In the genomic region with DNA sequence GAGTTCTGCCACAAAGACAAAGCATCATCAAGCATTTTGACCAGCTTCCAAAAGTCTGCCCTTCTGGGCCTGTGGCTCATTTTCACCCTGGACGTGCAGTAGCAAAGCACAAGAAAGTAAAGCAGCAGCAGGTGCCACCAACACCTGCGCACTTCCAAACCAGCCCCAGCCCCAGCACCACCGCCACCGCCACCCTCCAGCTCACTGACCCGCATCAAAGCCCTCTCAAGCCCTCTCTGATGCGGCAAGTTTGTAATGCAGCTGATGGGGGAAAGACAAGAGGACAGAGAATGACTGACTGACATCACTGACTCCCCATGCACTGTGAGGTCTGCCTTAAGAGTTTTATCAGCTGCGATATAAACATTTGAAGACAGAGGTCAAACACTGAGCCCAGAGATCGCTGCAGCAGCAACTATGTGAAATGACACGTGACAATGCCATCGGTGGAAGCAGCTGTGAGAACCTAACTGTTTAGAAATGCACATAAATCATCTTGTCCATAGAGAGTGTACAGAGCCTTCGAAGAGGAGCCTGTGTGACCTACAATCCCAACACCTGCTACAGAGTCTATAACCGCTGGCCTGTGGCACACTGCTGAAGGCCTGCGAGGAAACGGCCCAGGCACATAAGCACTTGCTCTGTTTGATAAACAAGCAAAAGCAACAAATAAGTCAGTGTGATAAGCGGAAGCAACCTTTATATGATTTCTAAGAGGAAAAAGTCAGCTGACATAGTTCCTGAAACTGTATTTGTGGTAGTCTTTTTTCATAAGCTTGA, we compare ENCODE assay signal across 9 mouse cellular contexts. TPM values are rescaled to one million over a fixed set of nuclear protein-coding genes. Genes with fewer than 3 reads are reported as not detected.
DNase-seq lines count a peak whose midpoint lies in the region; ATAC-seq and TF ChIP-seq lines count a peak whose summit lies in the region.
"Had no signal": no experiment of that assay in that cellular context is flagged by ENCODE, and none has a peak within 500 bp of the region (broad histone marks: within the 10 kb centered on the region; RNA-seq: fewer than 3 reads in every experiment).

No protein-coding gene starts in this region.

- ATAC-seq in kidney, postnatal 0 days (replicated peaks; ENCODE audit: low FRiP score, low read depth), result 0 out of 2 replicates have a peak, but pooled peaks have one; percentile 49
- ATAC-seq in granulocyte monocyte progenitor cell, adult 5-6 weeks (replicated peaks; ENCODE audit: poor library complexity, severe bottlenecking), result peak; percentile 34; the same call in 1 of the 2 replicates
- no peak for ATAC-seq in liver, embryonic 15.5 days (ENCODE audit: insufficient read depth)
- no peak for ATAC-seq in stomach, postnatal 0 days (ENCODE audit: low FRiP score, low TSS enrichment)

- WGBS in kidney, postnatal 0 days, result 38% methylated on average over 15 of the region's 15 CpGs
- WGBS in liver, embryonic 15.5 days (ENCODE audit: insufficient replicate concordance), result 40% methylated on average over 15 of the region's 15 CpGs
- WGBS in stomach, postnatal 0 days, result 37% methylated on average over 15 of the region's 15 CpGs

- TF ChIP-seq CTCF in kidney, postnatal 0 days (IDR thresholded peaks at IDR 0.05; ENCODE audit: low read depth), result no peak
- TF ChIP-seq CTCF in stomach, postnatal 0 days (IDR thresholded peaks at IDR 0.05; ENCODE audit: low read depth), result no peak

- H3K27ac ChIP-seq in kidney, postnatal 0 days, result no peak overlapping the region
- H3K27ac ChIP-seq in liver, embryonic 15.5 days (replicated peaks), result peak overlapping the region; percentile 100
- H3K27ac ChIP-seq in stomach, postnatal 0 days (replicated peaks), result peak overlapping the region; percentile 31; the same call in 1 of the 2 replicates

- H3K36me3 ChIP-seq in kidney, postnatal 0 days (ENCODE audit: insufficient read depth, low read length), result no peaks in the 10 kb centered on the region
- 0 out of 2 replicates have a peak, but pooled peaks cover 4% of the 10 kb centered on the region for H3K36me3 ChIP-seq in liver, embryonic 15.5 days (replicated peaks)
- no peaks in the 10 kb centered on the region for H3K36me3 ChIP-seq in stomach, postnatal 0 days (ENCODE audit: control insufficient read depth, insufficient read depth, low read length)

- H3K27me3 ChIP-seq in kidney, postnatal 0 days (ENCODE audit: insufficient read depth, low read length), result no peaks in the 10 kb centered on the region
- no peaks in the 10 kb centered on the region for H3K27me3 ChIP-seq in liver, embryonic 15.5 days
- H3K27me3 ChIP-seq in stomach, postnatal 0 days (ENCODE audit: control insufficient read depth, insufficient read depth, low read length), result no peaks in the 10 kb centered on the region
- H3K27me3 ChIP-seq: megakaryocyte, embryonic 14.5 days had no signal

- no peak overlapping the region for H3K9ac ChIP-seq in kidney, postnatal 0 days (ENCODE audit: low read depth, low read length)
- H3K9ac ChIP-seq in liver, embryonic 15.5 days, result peak overlapping the region; percentile 53
- H3K9ac ChIP-seq in stomach, postnatal 0 days (ENCODE audit: low read length), result no peak overlapping the region; the same call in 1 of the 2 replicates

- peak; percentile 48 for DNase-seq in kidney, postnatal 0 days (ENCODE audit: low spot score)
- no peak for DNase-seq in kidney, postnatal 14 days
- DNase-seq in stomach, postnatal 0 days (ENCODE audit: low spot score), result no peak
- no peak for DNase-seq in layer of hippocampus, adult 18-20 months (ENCODE audit: low spot score in 2 of 2)
- DNase-seq in cerebellum, postnatal 14 days, result no peak
- DNase-seq in left cerebral cortex, adult 9 months (ENCODE audit: low spot score in 2 of 2), result no peak

- H3K4me2 ChIP-seq in kidney, postnatal 0 days (ENCODE audit: low read length), result no peak overlapping the region
- peak overlapping the region; percentile 77 for H3K4me2 ChIP-seq in liver, embryonic 15.5 days
- H3K4me2 ChIP-seq in stomach, postnatal 0 days (replicated peaks; ENCODE audit: low read depth), result no peak overlapping the region

- no peak overlapping the region for H3K4me3 ChIP-seq in kidney, postnatal 0 days (replicated peaks; ENCODE audit: low read depth, low read length)
- H3K4me3 ChIP-seq in liver, embryonic 15.5 days (replicated peaks), result peak overlapping the region; percentile 37; the same call in 1 of the 2 replicates
- H3K4me3 ChIP-seq in stomach, postnatal 0 days (ENCODE audit: low read depth, low read length), result no peak overlapping the region
- H3K4me3 ChIP-seq: megakaryocyte, embryonic 14.5 days had no signal

- H3K4me1 ChIP-seq in kidney, postnatal 0 days (replicated peaks; ENCODE audit: insufficient read depth, low read length), result peaks cover 36% of the 10 kb centered on the region
- H3K4me1 ChIP-seq in liver, embryonic 15.5 days (replicated peaks), result peaks cover 98% of the 10 kb centered on the region
- H3K4me1 ChIP-seq in stomach, postnatal 0 days (replicated peaks; ENCODE audit: control insufficient read depth, insufficient read depth), result peaks cover 11% of the 10 kb centered on the region

- no peaks in the 10 kb centered on the region for H3K9me3 ChIP-seq in kidney, postnatal 0 days (replicated peaks; ENCODE audit: low read length)
- H3K9me3 ChIP-seq in liver, embryonic 15.5 days (replicated peaks), result no peaks in the 10 kb centered on the region
- no peaks in the 10 kb centered on the region for H3K9me3 ChIP-seq in stomach, postnatal 0 days (ENCODE audit: control insufficient read depth, low read length)
- H3K9me3 ChIP-seq: megakaryocyte, embryonic 14.5 days had no signal

- no peak for TF ChIP-seq EP300 in stomach, postnatal 0 days (optimal IDR thresholded peaks at IDR 0.05)

RNA-seq across cellular contexts. Expression of gene Tmem131, which starts 21.7 kb away (rescaled TPM):
- polyA plus RNA-seq in kidney, postnatal 0 days (2015; fragmentation: Nextera tagmentation; extraction: Ambion mirVana), result 9.0 and 9.2 TPM in 2 replicates
- total RNA-seq in granulocyte monocyte progenitor cell, adult 5-6 weeks (2014; fragmentation: Nextera tagmentation), result 30.8 and 35.4 TPM in 2 replicates
- total RNA-seq in granulocyte monocyte progenitor cell, adult 5-6 weeks (2017), result 12.9 and 13.4 TPM in 2 replicates
- polyA plus RNA-seq in liver, embryonic 15.5 days (2015; fragmentation: Nextera tagmentation; extraction: Ambion mirVana), result 8.0 and 8.6 TPM in 2 replicates
- 6.1 and 6.8 TPM in 2 replicates for polyA plus RNA-seq in stomach, postnatal 0 days (2015; fragmentation: Nextera tagmentation; extraction: Ambion mirVana)
- total RNA-seq in layer of hippocampus, adult 18-20 months (2021), result 10 to 100 TPM; 51.2 to 55.0 TPM

Comparison
In these comparisons a context has a peak if more than half of its experiments do, and no peak if none do; other contexts are left out.
1. ATAC-seq: peak in kidney, postnatal 0 days (single experiment) and granulocyte monocyte progenitor cell, adult 5-6 weeks (single experiment); none in liver, embryonic 15.5 days (single experiment) and stomach, postnatal 0 days (single experiment).